Mouse (Mus musculus): ENCODE measurements around the gene Crygb.

DNA sequence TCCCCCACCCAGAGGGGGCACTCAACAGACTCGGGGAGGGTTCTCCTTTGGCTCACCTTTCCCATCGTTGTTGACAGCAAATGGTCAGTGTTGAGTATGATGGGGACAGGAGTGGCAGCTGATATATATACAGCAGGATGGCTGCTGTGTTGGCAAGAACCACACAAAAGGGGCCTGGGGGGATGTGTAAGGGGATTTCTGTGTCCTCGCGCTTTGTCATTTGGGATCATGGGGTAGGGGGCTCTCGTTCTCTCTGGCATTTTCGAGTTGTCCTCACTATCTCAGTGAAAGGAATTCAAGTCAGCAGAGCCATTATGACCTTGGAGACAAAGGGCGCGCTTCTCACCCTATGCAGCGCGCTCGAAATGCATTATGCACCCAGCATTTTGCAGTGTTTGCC is 21.2 kb upstream of the Crygb start, which contains the start of gene Cryga:
- TF ChIP-seq CTCF (IDR thresholded peaks at IDR 0.05; ENCODE audit: control insufficient read depth, insufficient read depth, insufficient replicate concordance, low read depth, low read length), result no peak
- TF ChIP-seq POLR2A (IDR thresholded peaks at IDR 0.05; ENCODE audit: control insufficient read depth, low read depth, low read length), result no peak

All from testis, adult 2 months (tissue).